Mouse (Mus musculus): ENCODE data around the gene Cfap299.

Cfap299 gene

DNA sequence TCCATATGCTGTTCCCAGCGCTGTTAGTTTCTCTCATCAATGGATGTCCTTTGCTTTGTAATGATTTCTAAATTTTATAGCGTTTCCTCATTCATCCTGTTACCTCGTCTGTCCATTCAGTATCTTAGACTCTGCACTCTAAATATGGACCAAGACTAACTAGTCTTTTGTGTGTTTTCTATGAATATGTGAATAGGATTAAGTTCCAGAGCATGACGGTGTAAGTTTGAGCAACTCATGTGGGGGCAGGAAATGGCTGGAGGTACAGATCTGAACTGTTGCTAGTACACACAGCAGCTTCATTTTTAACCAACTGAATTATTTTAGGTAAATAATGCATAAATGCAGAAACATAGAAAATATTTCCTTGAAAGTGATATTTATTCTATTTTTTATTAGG, 51.3 kb downstream of the Cfap299 start:
- no peak for DNase-seq

DNA sequence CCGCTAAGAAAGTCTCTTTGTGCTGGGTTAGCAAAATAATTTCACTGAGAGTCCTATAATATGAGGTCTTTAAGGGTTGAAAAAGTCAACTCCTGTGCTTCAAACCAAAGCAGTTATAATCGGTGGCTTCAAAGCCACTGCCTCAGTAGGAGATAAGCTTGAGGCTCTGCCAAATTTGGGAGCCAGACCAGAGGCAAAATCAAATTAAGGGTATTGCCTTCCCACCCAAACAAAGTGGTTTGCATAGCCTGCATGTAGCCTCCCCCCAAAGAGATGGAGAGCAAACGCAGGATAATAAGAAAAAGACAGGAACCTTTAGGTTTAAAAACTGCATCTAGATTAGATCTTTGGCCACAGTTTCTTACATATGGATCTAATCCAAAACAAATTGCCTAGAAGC, 58.0 kb downstream of the Cfap299 start:
- no peak for DNase-seq

GRCm38 (mm10) chr5:98402165-98402564, 73.1 kb downstream of the Cfap299 start:
- no peak for DNase-seq

GRCm38 (mm10) chr5:98410060-98410459, 81.0 kb downstream of the Cfap299 start:
- peak; percentile 0 for DNase-seq

DNA sequence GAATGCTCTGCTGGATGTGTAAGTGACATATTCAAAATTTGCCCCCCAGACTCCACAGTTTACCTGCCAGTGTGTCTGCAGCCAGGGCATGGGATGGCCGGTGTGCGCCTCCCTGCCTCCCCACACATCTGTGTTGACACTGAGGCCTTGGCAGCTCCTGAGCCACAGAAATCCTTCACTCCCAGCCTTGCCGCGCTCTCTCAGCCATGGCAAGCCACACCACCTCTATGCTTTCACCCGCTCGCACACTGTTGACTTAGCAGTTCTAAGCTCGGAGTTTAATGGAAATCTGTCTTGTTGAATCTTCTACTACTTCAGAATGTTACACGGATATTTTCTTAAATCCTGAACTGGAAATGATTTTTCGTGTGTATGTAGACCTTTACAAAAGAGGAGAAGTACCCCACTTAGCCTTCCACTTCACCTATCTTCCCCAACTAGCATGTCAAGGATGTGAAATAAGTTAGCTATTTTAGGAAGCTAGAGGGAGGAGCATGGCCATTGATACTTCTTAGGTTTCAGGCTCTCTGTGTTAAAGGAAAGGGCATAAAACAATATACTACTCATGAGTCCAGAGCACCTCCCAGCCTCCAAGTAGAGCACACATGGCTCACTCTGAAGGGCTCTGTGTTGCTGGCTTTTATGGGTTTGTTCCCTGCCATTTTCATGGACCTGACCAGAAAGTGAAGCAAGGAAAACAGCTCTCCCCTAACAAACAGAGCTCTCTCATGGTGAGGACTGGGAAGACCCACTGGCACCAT, 87.5 kb downstream of the Cfap299 start:
- DNase-seq: no peak

DNA sequence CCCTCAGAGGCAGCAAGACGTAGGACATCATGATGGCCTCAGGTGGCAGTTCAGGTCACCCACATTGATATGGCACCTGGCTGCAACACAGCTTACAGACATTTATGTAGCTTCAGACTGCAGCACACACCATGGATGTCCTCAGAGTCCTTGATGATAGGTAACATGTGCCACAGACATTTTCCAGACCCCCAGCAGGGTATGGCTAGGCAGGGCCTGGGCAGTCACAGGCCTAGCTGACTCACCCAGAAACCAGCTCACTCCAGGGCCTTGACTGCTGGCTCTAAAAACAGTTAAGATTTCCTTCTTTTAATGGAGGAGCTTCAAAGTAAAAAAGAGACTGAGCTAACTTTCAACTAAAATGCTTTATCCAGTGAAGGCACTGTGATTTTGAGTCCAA, 95.9 kb downstream of the Cfap299 start:
- DNase-seq: no peak

DNA sequence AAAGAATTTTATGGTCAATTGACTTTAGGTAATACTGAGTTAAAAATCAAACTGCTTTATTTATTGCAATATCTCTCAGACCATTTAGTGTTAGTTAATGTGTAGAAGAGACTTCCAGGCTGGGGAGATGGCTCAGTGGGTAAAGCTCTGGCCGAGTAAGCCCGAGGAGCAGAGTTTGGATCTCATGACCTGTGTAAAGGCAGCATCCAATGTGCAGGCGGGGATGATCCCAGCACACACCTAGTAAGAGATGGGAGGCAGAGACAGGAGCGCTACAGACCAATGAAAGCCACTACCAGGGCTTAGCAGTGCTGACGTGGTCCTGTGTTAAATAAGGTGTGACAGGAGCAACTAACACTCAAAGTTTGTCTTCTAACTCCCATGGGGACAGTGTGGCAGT, 97.0 kb downstream of the Cfap299 start:
- no peak for DNase-seq

GRCm38 (mm10) chr5:98430060-98430459, 101.0 kb downstream of the Cfap299 start:
- DNase-seq: no peak

- no peak for DNase-seq
These were observed 109.6 kb downstream of the Cfap299 start for GRCm38 (mm10) chr5:98438686-98439085.

GRCm38 (mm10) chr5:98446771-98447462, 117.8 kb downstream of the Cfap299 start:
- no peak for DNase-seq

DNA sequence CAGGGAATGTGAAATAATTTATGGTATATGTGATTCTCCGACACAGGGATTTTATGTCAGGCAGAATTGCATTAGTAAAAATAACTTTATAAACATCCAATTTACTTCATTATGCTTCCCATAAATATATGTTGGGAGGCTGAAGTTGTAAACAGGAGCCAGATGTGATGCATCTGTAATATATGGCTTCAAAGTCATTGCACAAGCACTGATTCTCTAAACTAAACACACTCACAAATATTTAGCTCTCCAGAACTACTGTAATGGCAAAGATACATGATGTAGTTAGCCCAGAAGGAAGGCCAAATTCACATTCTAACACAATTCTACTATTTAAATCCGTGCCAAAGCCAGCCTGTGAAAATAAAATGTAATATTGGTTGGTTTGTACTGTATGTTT, 120.8 kb downstream of the Cfap299 start:
- DNase-seq: no peak

- DNase-seq: no peak
These were observed 137.9 kb downstream of the Cfap299 start for GRCm38 (mm10) chr5:98466882-98467535.

DNA sequence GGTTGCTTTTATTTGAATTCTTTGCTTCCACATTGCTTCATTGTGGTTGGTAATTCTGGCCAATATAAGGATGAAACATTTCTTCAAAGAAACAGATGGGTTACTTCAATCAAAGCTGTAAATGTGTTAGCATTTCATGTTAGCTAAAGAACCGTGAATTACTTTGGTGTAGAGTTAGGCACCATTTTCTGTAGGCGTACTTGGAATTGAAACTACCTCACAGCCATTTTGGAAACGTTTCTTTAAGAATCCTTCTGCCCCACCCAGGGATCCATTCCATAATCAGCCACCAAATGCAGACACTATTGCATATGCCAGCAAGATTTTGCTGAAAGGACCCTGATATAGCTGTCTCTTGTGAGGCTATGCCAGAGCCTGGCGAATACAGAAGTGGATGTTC, 140.9 kb downstream of the Cfap299 start:
- no peak for DNase-seq

DNA sequence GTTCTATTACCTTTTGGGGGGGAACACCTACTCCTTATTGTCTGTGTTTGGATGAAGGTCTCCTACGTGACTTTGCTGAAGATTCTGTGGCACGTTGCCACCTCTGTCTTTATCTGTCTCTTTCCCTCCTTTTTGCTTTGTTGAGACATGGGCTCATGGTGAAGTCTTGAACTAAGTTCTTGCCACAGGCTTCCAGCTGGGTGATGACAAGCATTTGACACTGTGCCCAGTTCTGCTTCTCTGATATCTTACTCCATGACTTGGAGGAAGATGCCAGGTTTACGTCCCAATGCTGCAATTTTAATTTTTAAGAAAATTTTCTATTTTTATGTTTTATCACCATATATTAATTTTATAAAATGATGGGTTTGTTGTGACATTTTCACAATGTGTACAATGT, 147.4 kb downstream of the Cfap299 start:
- no peak for DNase-seq

- no peak for DNase-seq
These were observed 148.2 kb downstream of the Cfap299 start for GRCm38 (mm10) chr5:98477261-98477660.

DNA sequence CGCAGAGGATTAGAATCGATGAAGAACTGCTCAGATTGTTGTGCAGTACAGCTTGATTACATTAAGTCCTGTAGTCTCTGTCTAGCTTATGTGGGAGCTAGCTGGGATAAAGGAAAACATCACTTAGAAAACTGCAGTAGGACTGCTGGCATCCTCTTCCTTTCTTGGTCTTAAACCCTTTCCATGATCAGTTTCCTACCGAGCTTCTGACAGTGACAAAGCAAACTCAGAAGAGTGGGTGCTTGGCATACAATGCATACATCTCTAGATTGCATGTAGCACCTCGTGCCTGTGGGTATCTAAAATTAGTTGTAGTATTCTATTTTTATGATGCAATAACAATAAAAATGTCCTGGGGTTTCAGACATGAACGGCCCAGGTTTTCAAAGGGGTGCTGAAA, 154.4 kb downstream of the Cfap299 start:
- DNase-seq: no peak

DNA sequence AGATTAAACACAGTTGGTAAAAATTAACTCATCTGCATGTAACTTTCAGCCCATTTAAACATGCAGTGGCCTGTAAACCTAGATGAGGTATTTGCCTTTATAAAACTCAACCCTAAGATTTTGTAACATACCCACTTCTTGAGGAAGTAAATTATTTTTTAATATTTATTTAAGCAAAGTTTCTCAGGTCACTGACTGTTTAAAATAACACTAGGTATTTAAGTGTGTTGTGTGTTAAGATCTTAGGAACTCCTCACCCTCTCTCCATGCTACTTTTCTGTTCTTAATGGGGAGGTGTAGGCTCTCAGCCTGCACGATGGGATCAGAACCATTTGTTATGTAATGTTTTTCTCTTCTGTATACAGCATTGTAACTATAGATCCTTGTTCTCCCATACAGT, 156.1 kb downstream of the Cfap299 start:
- DNase-seq: no peak

DNA sequence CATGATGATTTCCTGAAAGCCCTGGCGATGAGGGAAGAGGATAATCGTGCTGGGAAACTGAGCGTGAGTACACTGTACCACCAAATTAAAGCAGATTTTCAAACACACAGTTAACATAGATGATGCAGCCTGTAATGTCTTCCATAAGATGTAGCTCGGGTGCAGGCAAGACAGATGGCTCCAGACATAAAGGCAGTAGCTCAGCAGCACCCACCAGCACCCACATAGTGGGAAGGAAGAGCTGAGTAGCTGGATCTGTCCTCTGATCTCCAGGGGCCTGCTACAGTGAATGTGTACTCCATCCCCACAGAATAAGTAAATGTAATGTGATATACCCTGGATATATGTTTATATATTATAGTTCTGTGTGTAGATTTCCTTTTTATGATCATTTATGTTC, 169.2 kb downstream of the Cfap299 start:
- DNase-seq: no peak

GRCm38 (mm10) chr5:98516214-98516613, 187.1 kb downstream of the Cfap299 start:
- no peak for DNase-seq

DNA sequence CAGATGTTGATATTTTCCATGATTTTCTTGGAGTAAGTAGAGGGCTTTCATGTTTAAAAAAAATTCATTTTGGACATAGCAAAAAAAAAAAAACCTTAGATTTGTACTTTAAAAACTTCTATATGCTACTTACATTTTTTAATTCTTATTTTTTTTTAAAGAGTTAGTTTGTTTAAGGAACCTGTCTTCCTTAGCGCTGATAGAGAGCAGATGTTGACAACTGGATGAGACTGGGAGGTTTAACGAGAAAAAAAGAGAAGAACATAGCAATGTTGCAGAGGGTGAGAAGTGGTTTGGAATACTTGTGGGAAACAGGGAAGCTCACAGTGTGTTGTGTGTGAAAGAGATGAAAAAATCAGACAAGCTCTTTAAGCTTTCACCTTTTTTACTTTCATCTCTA, 191.0 kb downstream of the Cfap299 start:
- no peak for DNase-seq

- DNase-seq: no peak
These were observed 193.3 kb downstream of the Cfap299 start for GRCm38 (mm10) chr5:98522270-98522977.

GRCm38 (mm10) chr5:98523050-98523449, 193.9 kb downstream of the Cfap299 start:
- no peak for DNase-seq

GRCm38 (mm10) chr5:98523783-98524182, 194.7 kb downstream of the Cfap299 start:
- DNase-seq: no peak

Measured in cerebellum, adult 9-10 months (tissue).